Mouse (Mus musculus) cerebellum, adult 9-11 months (tissue): ENCODE measurements around the gene Dcaf10.
"Not testable (repeated sequence)": the region's sequence is repeated elsewhere in the genome, so short reads cannot be mapped to it uniquely, and the experiment has no call there.

Experiments
- DNase-seq: peaks from one replicate; pipeline ENCODE4 v3.0.0; 2022

Gene Dcaf10

DNA sequence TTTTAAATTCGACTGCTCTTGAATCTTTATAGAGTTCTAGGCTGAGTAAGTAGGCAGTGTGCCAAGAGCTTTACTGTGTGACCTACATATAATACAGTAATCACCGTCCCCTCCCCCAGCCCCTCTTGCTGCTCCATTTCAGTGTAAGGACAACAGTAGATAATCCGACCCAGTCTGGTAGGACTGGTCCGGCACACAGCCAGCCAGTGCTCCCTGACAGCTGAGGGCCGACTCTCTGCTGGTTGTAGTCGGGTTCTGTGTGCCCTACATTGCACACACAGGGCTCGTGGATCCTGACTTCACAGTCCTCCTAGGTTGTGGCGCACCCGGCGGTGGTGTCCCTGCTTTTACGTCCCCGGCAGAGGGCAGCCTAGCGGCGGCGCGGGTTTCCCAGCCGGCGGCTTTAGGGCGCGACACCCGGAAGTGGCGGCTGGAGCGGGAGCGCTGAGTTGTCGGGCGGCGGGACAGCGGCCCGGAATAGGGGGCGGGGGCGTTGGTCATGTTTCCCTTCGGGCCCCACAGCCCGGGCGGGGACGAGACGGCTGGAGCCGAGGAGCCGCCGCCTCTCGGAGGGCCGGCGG lies at the start of gene Dcaf10:
TSS of gene Dcaf10 (plus strand) at position 433 of the 581 bp plus-strand sequence.
- DNase-seq, result peak; percentile 91

DNA sequence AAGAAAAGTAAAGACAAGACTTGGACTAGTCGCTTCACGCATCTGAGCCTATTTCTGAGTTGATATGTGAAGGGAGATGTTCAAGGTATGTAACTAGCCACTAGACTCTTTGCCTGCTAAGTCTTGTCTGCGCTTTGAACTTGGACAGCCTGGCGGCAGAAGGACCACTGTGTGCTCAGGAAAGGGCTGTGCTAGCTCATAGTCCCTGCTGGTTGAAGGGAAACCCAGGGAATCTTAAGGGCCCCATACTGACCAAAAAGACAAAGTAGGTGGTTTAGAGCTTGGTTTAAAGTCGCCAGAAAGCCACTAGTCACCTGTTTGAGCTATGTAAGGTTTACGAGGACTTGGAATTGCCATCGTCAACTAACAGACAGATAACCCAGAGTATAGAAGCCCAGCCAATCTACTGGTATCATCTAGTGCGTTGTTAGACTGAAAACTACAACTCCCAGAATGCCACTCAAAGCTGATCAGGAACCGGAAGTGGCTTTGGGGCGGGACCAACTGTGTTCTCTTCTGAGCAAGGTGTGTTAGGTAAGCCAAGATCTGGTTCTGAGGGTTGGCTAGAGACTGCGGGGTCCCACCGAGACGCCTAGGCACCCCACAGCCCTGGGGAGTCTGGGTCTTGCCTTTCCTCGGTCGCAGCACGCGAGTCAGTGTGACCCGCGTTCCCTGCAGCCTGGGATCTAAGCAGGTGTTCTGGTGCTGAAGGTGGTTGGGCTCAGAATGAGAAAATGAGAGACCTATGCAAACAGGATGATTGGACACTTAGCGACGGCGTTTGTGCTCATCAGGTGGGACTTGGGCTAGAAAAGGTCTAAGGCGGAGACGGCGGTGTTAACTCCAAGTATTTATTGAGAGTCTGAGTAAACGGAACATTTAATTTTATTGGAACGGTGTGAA lies 45.0 kb upstream of the Dcaf10 start, which contains the start of gene Trmt10b:
TSS of gene Trmt10b (plus strand) at position 466 of the 903 bp plus-strand sequence.
- DNase-seq, result peak; percentile 83

GRCm38 (mm10) chr4:45305536-45305935 lies 36.4 kb upstream of the Dcaf10 start:
- no peak for DNase-seq

DNA sequence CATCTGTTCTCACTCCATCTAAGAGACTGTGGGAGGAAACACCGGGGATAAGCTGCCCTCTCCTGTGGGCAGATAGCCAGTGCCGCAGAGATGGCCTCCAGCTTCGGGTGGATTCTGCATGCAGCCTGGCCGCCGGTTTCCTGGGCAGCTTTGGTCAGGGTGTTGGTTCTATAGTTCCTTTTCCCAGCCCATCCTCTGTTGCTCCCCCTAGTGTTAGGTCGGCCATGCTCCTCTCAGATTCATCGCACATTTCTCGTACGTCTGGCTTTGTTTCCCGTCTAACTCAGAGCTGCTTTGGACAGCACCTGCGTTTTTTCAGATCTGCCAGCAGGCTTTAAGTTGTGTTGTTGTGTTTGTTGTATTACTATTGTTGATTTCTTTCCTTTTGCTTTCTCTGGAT lies 33.9 kb upstream of the Dcaf10 start:
- DNase-seq, result no peak

DNA sequence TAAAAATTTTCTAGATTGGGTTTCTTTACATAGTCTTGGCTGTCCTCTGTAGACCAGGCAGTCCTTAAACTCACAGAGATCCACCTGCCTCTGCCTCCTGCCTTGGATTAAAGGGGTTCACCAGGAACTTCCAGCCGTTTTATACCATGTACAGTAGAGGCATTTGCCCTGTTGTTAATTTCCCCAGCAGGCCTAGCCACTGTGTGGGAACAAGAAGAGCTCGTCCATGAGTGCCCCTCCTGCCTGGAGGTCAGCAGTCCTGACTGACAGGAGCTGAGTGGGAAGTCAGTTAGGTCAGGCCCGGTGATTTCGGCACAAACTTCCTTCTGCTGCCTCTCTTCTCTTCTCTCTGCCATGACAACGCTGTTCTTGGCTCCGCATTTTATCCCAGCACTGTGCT lies 33.3 kb upstream of the Dcaf10 start:
- DNase-seq, result no peak

- no peak for DNase-seq
Observed at GRCm38 (mm10) chr4:45311056-45311455, 30.8 kb upstream of the Dcaf10 start.

DNA sequence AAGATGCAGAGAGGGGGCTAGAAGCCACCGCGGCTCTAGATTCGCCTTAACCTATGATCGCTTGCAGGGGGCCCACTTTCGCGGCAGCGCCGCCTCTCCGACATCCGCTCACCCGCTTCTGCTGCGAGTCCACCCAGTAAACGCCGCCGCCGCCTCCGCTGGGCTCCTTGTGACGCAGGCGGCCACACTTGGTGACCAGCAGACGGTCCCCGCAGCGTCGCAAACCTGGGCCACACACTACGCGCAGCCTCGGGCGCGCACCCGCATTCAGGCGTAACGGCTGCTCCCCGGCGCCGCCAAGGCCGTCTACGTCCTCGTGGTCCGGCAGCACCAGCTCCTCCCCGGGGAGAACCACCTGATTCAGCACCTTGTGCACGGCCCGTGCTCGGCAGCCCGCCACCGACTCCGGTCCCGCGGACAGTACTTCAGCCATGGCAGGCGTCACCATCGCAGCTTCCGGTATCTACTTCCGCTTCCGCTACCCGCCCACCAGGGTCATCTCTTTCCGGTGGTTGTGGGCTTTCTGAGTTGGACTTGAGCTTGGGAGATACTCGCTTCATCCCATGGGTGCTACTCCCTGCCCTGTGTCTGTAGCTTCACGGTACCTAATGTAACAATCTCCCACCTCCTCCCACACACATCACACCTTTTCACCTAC lies 21.6 kb upstream of the Dcaf10 start:
- DNase-seq, result peak; percentile 90

DNA sequence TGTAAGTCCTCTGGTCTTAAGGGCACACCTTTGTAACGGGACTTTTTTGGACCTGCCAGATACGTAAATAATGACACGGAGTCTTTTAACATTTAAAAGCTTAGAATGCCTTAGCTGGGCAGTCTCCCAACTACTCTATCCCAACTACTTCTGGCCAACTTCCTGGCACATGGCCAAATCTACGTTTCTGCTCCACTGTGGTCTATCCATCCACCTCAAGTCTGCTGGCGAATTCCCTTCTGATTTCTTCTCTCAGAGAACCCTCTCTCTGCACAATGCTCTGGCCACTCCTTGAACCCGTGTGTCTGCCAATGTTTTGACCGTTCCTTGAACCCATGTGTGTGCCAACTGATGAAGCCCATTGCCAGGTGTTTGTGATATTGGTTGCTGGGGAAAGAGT lies 10.8 kb upstream of the Dcaf10 start:
- no peak for DNase-seq

- no peak for DNase-seq
Observed at GRCm38 (mm10) chr4:45332466-45332865, 9.4 kb upstream of the Dcaf10 start.

DNA sequence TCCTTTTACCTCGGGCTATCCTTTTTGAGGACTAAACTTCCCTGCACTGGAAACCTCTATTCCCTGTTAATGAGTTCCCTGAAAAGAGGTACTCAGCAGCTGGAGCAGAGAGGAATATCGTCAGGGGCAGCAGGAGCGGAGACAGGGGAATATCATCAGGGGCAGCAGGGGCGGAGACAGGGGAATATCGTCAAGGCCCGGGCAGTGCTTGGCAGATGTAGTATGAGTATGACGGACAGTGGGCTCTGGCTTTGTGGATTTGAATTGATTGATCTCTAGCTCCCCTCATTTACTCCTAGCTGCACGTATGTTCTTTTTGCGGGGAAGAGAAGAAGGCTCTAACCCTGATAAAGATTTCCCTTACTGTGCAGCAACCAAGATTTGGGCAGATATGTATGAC lies 675 bp upstream of the Dcaf10 start:
- DNase-seq, result no peak

DNA sequence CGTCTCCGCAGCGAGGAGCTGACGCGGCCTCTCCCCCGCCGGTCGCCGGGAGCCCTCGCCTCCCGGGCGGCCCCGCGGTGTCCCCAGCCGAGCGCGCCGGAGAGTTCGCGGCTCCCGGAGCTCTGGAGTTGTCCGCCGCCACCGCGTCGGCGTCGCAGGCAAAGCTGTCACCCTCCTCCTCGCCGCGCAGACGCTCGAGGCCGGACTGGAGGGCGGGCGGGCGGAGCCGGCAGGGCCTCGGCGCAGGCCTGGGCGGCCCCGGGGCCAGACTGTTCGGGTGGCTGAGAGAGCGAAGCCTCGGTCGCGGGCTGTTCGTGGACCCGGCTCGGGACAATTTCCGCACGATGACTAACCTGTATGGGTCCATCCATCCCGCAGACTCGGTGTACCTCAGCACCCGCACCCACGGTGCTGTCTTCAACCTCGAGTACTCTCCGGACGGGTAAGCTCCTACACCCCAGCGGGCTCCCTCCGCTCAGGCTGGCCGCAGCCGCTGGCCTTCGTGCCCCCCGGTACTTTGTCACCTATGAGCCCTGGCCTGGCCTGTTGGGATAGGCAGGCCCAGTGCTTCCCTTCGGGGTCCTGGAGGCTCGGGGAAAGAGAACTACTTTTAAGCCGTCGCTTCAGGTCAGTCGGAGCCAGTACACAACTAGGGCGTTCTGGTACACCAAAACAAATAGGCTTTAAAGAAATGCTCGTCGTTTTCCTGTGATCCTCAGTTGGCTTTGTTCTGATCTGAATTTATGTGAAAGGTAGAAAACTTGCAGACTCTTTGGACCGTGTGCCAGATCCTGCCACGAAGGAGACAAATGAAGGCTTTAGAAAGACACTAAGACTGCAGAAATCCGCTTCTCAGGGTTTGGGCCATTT lies 620 bp downstream of the Dcaf10 start, which contains the start of gene Exosc3:
TSS of gene Exosc3 (minus strand) at position 447 of the 870 bp plus-strand sequence.
- DNase-seq, result peak; percentile 40

DNA sequence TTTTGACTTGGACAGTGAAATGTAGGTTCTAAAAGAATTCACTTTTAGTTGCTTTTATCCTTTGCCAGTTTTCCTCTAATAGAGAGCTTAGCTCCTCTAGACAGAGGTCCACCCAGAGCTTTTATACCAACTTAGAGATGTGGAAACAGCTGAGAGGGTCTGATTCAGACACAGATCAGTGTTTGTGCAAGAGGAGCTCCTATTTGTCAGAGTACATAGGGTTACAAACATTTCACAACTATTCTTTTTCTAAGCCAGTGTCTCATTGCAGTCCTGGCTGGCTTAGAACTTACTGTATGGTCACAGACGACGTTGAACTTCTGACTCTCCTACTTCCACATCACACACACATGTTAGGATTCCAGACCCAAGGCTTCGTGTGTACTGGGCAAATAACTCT lies 14.8 kb downstream of the Dcaf10 start:
- DNase-seq, result no peak

DNA sequence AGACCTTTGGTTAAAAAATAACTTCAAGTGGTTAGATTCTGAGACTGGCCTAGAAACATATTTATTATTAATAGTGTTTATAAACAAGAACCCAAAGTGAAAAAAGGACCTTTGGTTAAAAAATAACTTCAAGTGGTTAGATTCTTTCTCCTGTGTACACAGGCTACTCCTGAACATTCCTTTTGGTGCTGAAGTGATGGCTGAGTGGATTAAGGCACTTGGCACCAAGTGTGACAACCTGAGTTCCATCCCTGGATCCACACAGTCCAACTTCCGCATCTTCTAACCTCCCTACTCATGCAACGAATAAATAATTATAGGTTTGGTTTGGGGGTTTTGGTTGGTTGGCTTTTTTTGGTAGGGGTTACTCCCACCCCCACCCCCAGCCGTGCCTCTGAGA lies 29.4 kb downstream of the Dcaf10 start:
- DNase-seq, result no peak

- DNase-seq, result no peak
Observed at GRCm38 (mm10) chr4:45374879-45375278, 33.0 kb downstream of the Dcaf10 start.

GRCm38 (mm10) chr4:45376573-45376972 lies 34.7 kb downstream of the Dcaf10 start:
- no peak for DNase-seq

DNA sequence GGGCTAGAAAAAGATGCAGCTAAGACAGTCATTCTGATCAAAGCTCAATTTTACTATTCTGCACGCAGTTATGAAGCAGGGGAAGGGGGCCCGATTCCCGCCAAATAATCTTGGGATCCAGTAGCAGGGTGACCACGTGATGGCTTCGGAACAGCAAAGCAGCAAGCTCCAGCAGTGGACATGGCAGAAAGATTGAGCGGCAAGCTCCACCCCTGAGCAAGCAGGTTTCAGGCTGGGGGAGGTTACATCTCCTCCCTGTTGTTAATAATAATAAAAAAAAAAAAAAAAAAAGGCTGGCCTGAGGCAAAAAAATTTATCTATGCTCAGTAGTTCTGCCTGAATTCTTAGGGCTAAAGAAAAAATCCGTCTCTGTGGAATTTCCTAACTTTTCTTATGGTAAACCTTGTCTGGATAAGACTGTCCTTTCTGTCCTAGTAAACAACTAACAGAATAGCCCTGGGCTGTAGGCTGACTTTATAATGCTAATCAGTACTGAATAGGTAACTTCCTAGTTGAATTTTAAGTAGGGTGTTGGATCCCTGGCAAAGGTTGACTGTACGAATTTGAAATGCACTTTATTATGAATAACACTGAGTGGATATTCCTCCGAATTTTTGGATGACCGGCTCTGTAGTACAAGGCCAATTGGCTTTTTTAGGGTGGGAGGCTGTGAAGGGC lies 39.1 kb downstream of the Dcaf10 start:
- DNase-seq, result not testable (repeated sequence)

- DNase-seq, result not testable (repeated sequence)
Observed at GRCm38 (mm10) chr4:45382133-45382532, 40.2 kb downstream of the Dcaf10 start.

- DNase-seq, result not testable (repeated sequence)
Observed at GRCm38 (mm10) chr4:45387296-45387695, 45.4 kb downstream of the Dcaf10 start.

DNA sequence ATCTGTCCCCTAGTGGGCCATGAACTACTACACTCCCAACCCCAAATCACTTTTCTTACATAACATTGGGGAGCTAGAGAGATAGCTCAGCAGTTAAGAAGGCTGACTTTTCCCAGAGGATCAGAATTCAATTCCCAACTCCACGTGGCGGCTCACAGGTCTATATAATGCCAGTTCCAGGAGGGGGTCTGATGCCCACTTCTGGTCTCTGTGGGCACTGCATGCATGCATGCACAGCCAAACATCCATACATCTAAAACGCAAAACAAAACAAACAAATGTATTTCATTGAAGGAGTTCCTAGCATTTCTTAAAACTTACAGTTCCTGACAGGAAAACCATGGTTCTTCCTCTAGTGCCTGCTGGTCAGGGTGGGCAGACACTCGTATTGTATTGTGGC lies 50.2 kb downstream of the Dcaf10 start:
- DNase-seq, result no peak

- DNase-seq, result no peak
Observed at GRCm38 (mm10) chr4:45392572-45392971, 50.7 kb downstream of the Dcaf10 start.

DNA sequence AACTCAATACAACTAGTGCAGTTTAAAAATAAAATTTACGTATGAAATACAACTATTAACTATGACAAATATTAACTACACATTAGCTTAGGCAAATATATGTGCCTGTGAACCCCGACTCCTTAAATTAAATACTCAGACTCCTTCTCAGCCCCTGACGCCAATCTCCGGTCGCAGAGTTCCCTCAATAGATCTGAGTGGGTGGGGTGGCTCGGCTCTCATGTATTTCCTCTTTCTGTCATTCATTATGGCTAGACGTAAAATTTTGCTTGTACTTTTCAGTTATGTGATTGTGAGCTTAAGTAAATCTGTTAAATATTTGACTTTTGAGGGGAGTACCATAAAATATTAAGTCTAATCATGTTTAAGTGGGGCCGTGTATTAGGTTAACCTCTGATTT lies 51.1 kb downstream of the Dcaf10 start:
- DNase-seq, result no peak

DNA sequence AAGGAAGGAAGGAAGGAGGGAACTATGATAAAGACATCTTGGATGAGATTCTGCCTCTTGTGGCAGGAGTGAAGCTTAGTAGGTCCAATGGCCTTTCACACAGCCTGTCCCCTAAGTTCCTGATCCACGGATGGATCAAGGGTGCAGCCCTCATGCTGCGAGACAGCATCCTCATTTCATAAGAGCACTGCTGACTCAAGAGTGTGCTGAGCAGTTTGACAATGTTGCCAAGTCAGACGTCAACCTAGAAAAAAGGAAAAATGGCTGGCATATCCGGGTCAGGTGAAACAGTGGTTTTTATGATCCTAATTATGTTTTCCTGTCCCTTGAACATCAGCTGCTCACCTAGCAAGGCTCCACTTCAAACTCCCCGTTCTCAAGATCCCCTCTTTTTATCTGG lies 51.8 kb downstream of the Dcaf10 start:
- no peak for DNase-seq
